Mouse (Mus musculus) liver, embryonic 14.5 days (tissue): ENCODE measurements at regions not wholly inside any gene's neighbourhood (a gene's known extent, or its start where the extent isn't known, plus 50 kb on each side); places are given as distances from the start of the nearest gene placed in this dataset.

Experiments
- CTCF ChIP-seq: IDR thresholded peaks from 2 replicates; pipeline ENCODE4 v1.5.1; 2016; ENCODE audit warnings: antibody characterized with exemption, low read depth, control low read depth
- EP300 ChIP-seq: IDR thresholded peaks from 2 replicates; pipeline ENCODE4 v1.6.1; 2016; ENCODE audit warnings: antibody characterized with exemption, low read depth

- TF ChIP-seq CTCF (no peak), EP300 (no peak)
Observed at GRCm38 (mm10) chr10:96374293-96375069, 238.1 kb downstream of the Gm5426 start.
